Comparison of ENCODE assay signal across 10 mouse cellular contexts in the genomic region with DNA sequence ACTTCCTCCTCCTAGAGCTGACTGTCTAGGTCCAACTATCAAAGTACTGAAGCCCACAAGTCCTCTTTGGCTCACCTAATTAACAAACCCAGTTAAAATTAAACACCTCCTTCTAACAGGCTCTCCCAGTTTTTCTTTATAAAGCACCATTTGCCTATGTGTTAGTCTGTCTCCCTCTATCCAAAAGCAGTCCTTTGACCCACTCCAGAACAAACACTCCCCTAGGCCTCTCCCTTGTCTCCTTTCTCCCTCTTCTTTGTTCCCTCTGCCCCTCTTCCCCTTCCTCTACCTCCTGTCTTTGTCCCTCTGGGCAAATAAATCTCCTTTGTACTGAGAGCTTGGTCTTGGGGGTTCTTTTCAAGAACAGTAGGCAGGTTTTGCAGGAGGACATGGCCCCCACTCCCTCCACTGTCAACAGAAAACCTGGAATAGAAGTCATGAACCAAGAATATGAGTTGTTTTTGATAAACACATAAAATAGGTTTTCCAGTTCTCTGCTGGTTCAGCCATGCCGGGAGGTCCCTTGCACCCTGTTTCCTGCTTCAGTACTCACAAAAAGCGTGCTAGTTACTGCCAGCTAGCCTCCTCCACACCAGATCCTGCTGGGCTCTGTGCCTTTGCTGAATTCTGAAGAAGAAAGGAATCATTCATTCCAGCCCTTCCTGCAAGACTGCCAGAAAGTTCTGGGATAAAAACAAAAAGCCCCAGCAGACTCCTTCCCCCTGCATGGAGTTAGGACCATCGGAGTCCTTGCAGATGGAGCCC. TPM values are rescaled to one million over a fixed set of nuclear protein-coding genes. Genes with fewer than 3 reads are reported as not detected.
DNase-seq lines count a peak whose midpoint lies in the region; ATAC-seq lines count a peak whose summit lies in the region.
"Had no signal": no experiment of that assay in that cellular context is flagged by ENCODE, and none has a peak within 500 bp of the region (broad histone marks: within the 10 kb centered on the region; RNA-seq: fewer than 3 reads in every experiment).

No protein-coding gene starts in this region.

- no peaks in the 10 kb centered on the region for H3K27me3 ChIP-seq in hindbrain, embryonic 10.5 days (ENCODE audit: insufficient read depth, poor library complexity, severe bottlenecking)
- H3K27me3 ChIP-seq in hindbrain, embryonic 13.5 days, result no peaks in the 10 kb centered on the region
- no peaks in the 10 kb centered on the region for H3K27me3 ChIP-seq in forebrain, embryonic 12.5 days
- H3K27me3 ChIP-seq in limb, embryonic 10.5 days (ENCODE audit: low read depth, poor library complexity, severe bottlenecking), result no peaks in the 10 kb centered on the region

- H3K36me3 ChIP-seq in hindbrain, embryonic 10.5 days, result no peaks in the 10 kb centered on the region
- peaks cover under 1% of the 10 kb centered on the region for H3K36me3 ChIP-seq in hindbrain, embryonic 13.5 days
- H3K36me3 ChIP-seq in forebrain, embryonic 12.5 days (replicated peaks), result no peaks in the 10 kb centered on the region
- no peaks in the 10 kb centered on the region for H3K36me3 ChIP-seq in limb, embryonic 10.5 days
- H3K36me3 ChIP-seq: G1E had no signal

- H3K4me2 ChIP-seq in hindbrain, embryonic 13.5 days, result no peak overlapping the region
- H3K4me2 ChIP-seq in forebrain, embryonic 12.5 days, result no peak overlapping the region

- no peak for ATAC-seq in hindbrain, embryonic 13.5 days (ENCODE audit: low FRiP score)
- no peak for ATAC-seq in forebrain, embryonic 12.5 days (ENCODE audit: low FRiP score)
- no peak for ATAC-seq in monocyte, adult 5-6 weeks (replicated peaks; ENCODE audit: insufficient number of reproducible peaks, low FRiP score, low TSS enrichment, poor library complexity, severe bottlenecking)
- ATAC-seq in erythroblast, adult 5-6 weeks (replicated peaks; ENCODE audit: low FRiP score, poor library complexity, severe bottlenecking), result no peak

- H3K9me3 ChIP-seq in hindbrain, embryonic 10.5 days, result no peaks in the 10 kb centered on the region
- no peaks in the 10 kb centered on the region for H3K9me3 ChIP-seq in hindbrain, embryonic 13.5 days
- no peaks in the 10 kb centered on the region for H3K9me3 ChIP-seq in forebrain, embryonic 12.5 days
- H3K9me3 ChIP-seq in limb, embryonic 10.5 days (replicated peaks), result no peaks in the 10 kb centered on the region
- H3K9me3 ChIP-seq: G1E had no signal

- H3K27ac ChIP-seq in hindbrain, embryonic 10.5 days, result peak overlapping the region; percentile 46
- no peak overlapping the region for H3K27ac ChIP-seq in hindbrain, embryonic 13.5 days
- H3K27ac ChIP-seq in forebrain, embryonic 12.5 days, result peak overlapping the region; percentile 56; the same call in 1 of the 2 replicates
- peak overlapping the region; percentile 39; the same call in 1 of the 2 replicates for H3K27ac ChIP-seq in limb, embryonic 10.5 days

- WGBS in hindbrain, embryonic 10.5 days, result 51% methylated on average over 3 of the region's 3 CpGs
- 32% methylated on average over 3 of the region's 3 CpGs for WGBS in hindbrain, embryonic 13.5 days
- WGBS in forebrain, embryonic 12.5 days, result 39% methylated on average over 3 of the region's 3 CpGs
- 84% methylated on average over 3 of the region's 3 CpGs for WGBS in limb, embryonic 10.5 days

- H3K4me3 ChIP-seq in hindbrain, embryonic 10.5 days, result no peak overlapping the region
- H3K4me3 ChIP-seq in hindbrain, embryonic 13.5 days, result no peak overlapping the region
- no peak overlapping the region for H3K4me3 ChIP-seq in forebrain, embryonic 12.5 days (replicated peaks)
- H3K4me3 ChIP-seq in limb, embryonic 10.5 days, result no peak overlapping the region

- no peak for DNase-seq in hindbrain, embryonic 10.5 days (ENCODE audit: low spot score)
- peak; percentile 8 for DNase-seq in NIH3T3 (ENCODE audit: low read depth)
- no peak for DNase-seq in limb, embryonic 10.5 days (ENCODE audit: low spot score)
- DNase-seq in gastrocnemius, adult 8-10 months (ENCODE audit: low spot score in 2 of 2), result no peak
- DNase-seq: gastrocnemius, postnatal 14 days had no signal

- H3K9ac ChIP-seq in hindbrain, embryonic 13.5 days, result no peak overlapping the region
- H3K9ac ChIP-seq in forebrain, embryonic 12.5 days, result no peak overlapping the region

- H3K4me1 ChIP-seq in hindbrain, embryonic 10.5 days (replicated peaks), result peaks cover 17% of the 10 kb centered on the region
- H3K4me1 ChIP-seq in hindbrain, embryonic 13.5 days (replicated peaks), result peaks cover 14% of the 10 kb centered on the region
- peaks cover 14% of the 10 kb centered on the region for H3K4me1 ChIP-seq in forebrain, embryonic 12.5 days
- H3K4me1 ChIP-seq in limb, embryonic 10.5 days, result peaks cover 19% of the 10 kb centered on the region

RNA-seq across cellular contexts. Expression of a gene that starts 17.4 kb away (rescaled TPM):
- 47.1 and 50.6 TPM in 2 replicates for polyA plus RNA-seq in hindbrain, embryonic 10.5 days (2016; fragmentation: Nextera tagmentation; extraction: Ambion mirVana)
- 47.4 and 48.0 TPM in 2 replicates for polyA plus RNA-seq in hindbrain, embryonic 13.5 days (2015; fragmentation: Nextera tagmentation; extraction: Ambion mirVana)
- polyA plus RNA-seq in forebrain, embryonic 12.5 days (2016; fragmentation: Nextera tagmentation; extraction: Ambion mirVana), result 53.3 and 53.6 TPM in 2 replicates
- 51.3 and 53.6 TPM in 2 replicates for polyA plus RNA-seq in limb, embryonic 10.5 days (2016; fragmentation: Nextera tagmentation; extraction: Ambion mirVana)
- total RNA-seq in gastrocnemius, adult 8-10 months (2022), result 10 to 100 TPM; 31.3 to 35.1 (median 33.2) TPM
- 12.5 to 30.2 TPM (median 29.2 TPM) in 3 replicates for total RNA-seq in monocyte, adult 5-6 weeks (2017)
- total RNA-seq in erythroblast, adult 5-6 weeks (2015; ENCODE audit: low replicate concordance), result 5.4 and 7.1 TPM in 2 replicates
- total RNA-seq in erythroblast, adult 5-6 weeks (2017; ENCODE audit: low replicate concordance), result 11.7 and 14.0 TPM in 2 replicates

RNA-seq across cellular contexts. Expression of a gene that starts 35.3 kb away (rescaled TPM):
- polyA plus RNA-seq in hindbrain, embryonic 10.5 days (2016; fragmentation: Nextera tagmentation; extraction: Ambion mirVana), result 19.8 and 23.8 TPM in 2 replicates
- polyA plus RNA-seq in hindbrain, embryonic 13.5 days (2015; fragmentation: Nextera tagmentation; extraction: Ambion mirVana), result 61.4 and 62.8 TPM in 2 replicates
- 30.3 and 34.5 TPM in 2 replicates for polyA plus RNA-seq in forebrain, embryonic 12.5 days (2016; fragmentation: Nextera tagmentation; extraction: Ambion mirVana)
- polyA plus RNA-seq in limb, embryonic 10.5 days (2016; fragmentation: Nextera tagmentation; extraction: Ambion mirVana), result 15.7 and 21.7 TPM in 2 replicates
- 10 to 100 TPM; 11.4 to 14.9 (median 12.6) TPM for total RNA-seq in gastrocnemius, adult 8-10 months (2022)
- 39.4 to 49.1 TPM (median 39.6 TPM) in 3 replicates for total RNA-seq in monocyte, adult 5-6 weeks (2017)
- 11.7 and 16.1 TPM in 2 replicates for total RNA-seq in erythroblast, adult 5-6 weeks (2015; ENCODE audit: low replicate concordance)
- 3.9 and 9.6 TPM in 2 replicates for total RNA-seq in erythroblast, adult 5-6 weeks (2017; ENCODE audit: low replicate concordance)
